Mouse (Mus musculus) thymus, postnatal 4 days (tissue): Measurements from ENCODE around the gene Smad1.

ENCODE experiments used
- DNase-seq: peaks from one replicate; pipeline ENCODE4 v3.0.0; 2021

Smad1 gene

GRCm38 (mm10) chr8:79350805-79351204 lies 48.5 kb downstream of the Smad1 start:
- no peak for DNase-seq

GRCm38 (mm10) chr8:79350094-79350593 lies 49.2 kb downstream of the Smad1 start:
- no peak for DNase-seq

GRCm38 (mm10) chr8:79346414-79346813 lies 52.9 kb downstream of the Smad1 start:
- no peak for DNase-seq

DNA sequence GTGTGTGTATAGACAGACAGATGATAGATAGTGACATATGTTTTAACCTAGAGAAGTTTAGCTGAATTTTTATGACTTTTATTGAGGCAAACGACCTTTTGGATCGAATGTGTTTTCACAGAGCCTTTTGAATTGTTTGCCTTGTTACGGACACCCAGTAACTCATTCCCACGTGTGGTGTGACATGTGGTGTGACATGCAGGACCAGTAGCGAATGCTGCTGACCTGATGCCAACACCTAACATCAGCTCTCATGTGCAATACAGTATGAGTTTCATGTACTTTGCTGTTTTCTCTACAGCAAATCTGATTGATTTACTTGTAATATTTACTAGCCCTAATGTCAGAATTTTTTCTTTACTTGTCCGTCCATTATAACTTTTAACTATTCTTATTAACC lies 53.5 kb downstream of the Smad1 start:
- DNase-seq: no peak

GRCm38 (mm10) chr8:79341236-79341635 lies 58.1 kb downstream of the Smad1 start:
- no peak for DNase-seq

GRCm38 (mm10) chr8:79339555-79339954 lies 59.8 kb downstream of the Smad1 start:
- peak; percentile 53 for DNase-seq

- DNase-seq: no peak
Measured at GRCm38 (mm10) chr8:79338619-79339018, 60.7 kb downstream of the Smad1 start.

GRCm38 (mm10) chr8:79332109-79332900 lies 67.0 kb downstream of the Smad1 start:
- no peak for DNase-seq

- no peak for DNase-seq
Measured at GRCm38 (mm10) chr8:79331571-79331970, 67.7 kb downstream of the Smad1 start.

DNA sequence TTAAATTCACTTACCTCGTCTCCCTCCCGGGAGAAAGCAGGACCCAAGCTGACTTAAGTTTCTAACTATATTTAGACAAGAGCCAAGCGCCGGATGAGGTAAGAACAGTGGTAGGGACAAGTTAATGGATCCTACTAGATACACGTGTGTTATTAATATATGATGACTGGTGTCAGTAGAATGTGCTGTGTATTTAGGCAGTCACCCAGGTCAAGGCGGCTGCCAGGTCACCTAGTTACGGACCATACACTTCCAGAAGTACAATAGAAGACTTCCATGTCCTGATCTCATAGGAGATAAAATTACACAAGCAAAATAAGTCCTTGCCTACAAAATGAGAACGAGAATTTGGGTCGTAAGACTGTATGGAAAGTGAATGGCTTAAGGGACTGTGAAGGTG lies 68.3 kb downstream of the Smad1 start:
- DNase-seq: no peak

- DNase-seq: no peak
Measured at GRCm38 (mm10) chr8:79329735-79330134, 69.6 kb downstream of the Smad1 start.

DNA sequence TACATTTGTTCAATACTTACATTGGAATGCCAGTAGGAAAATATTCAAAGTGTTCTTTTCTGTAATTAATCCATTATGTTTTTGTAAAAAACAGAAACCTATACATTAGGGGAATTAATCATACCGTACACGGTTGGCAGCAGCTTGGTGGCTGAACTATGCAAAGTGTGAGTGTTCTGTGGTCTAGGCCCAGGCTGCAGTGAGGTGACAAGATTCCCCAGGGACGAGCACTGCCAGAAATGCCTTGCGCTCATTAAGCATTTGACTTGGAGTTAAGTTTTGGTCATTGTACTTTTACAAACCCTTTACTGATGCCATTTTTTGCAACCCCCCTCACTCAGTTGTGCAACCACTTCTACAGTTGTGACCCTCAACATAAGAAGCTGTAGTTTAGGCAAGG lies 70.1 kb downstream of the Smad1 start:
- no peak for DNase-seq

GRCm38 (mm10) chr8:79325510-79325909 lies 73.8 kb downstream of the Smad1 start:
- DNase-seq: no peak

DNA sequence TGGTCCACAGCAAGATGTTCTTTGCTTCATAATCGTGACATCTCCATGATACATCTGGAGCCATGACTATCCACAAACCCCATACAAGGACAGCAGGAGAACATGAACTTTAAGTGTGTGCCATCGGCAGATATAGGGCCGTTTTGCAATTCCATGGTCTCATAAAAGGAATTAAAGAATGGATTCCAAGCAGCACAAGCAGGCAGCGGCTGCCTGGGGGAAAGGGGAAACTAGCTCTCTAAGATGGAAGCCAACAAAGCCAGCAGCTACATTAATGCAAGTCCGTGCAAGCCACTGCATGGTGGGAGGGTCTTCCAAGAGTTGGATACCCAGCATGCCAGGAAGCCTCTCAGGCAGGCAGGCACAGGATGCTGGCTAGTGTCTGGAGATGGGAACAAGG lies 74.4 kb downstream of the Smad1 start:
- no peak for DNase-seq

DNA sequence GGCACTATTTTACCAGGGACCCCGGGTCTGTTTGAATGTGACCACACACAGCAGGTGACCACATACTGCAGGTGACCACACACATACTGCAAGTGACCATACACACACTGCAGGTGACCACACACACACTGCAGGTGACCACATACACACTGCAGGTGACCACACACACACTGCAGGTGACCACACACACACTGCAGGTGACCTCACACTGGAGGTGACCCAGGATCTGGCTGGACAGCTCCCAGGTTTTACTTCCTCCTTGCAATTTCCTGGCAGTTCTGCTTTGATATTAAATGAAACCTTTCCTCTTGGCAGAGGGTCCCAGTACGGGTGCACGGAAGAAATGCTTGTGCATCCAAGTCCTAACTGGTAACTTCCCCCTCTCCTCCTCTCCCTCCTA lies 75.3 kb downstream of the Smad1 start:
- DNase-seq: no peak

GRCm38 (mm10) chr8:79323121-79323520 lies 76.2 kb downstream of the Smad1 start:
- no peak for DNase-seq

DNA sequence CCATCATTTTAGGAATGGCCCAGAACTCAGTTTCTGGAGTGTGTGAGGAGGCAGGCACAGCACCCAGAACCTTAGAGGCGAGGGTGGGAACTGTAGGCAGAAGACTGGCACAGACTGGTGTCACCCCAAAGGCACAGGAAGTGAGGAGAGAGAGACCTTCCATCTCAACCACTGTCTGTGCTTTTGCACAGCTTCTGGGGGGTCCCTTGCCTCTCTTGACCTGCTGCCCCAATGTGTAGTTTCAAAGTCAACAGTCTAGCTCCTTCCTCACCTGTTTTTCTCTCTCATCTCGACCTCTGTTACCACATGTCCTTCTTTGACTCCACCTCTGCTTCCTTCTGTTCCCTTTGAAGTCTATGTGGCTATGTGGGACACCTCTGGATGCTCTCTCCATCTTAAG lies 88.5 kb downstream of the Smad1 start:
- peak; percentile 19 for DNase-seq

DNA sequence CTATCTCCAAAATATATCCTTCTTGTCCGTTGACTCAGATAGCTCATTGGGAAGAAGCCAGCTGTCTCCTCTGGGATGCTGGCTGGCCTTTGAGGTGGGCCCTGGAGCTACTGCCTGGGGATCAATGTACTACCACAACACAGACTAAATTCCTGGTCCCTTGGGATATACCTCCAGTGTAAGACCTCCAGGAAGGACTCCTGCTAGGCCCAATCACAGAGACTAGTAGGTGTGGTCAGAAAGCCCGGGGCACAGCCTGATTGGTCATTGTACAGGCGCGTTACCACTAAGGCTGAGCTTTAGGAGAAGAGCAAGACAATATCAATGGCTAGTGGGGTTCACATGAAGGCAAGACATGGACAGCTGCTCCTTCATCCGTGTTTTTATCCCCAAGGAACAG lies 93.4 kb downstream of the Smad1 start:
- DNase-seq: no peak

GRCm38 (mm10) chr8:79301548-79301947 lies 97.8 kb downstream of the Smad1 start:
- no peak for DNase-seq

GRCm38 (mm10) chr8:79299704-79300103 lies 99.6 kb downstream of the Smad1 start:
- DNase-seq: no peak

GRCm38 (mm10) chr8:79297763-79298162 lies 101.6 kb downstream of the Smad1 start:
- DNase-seq: peak; percentile 72

- no peak for DNase-seq
Measured at GRCm38 (mm10) chr8:79295276-79296105, 103.8 kb downstream of the Smad1 start.

GRCm38 (mm10) chr8:79294610-79295275 lies 104.6 kb downstream of the Smad1 start, which contains the start of gene Mmaa:
Gene Mmaa, minus strand, starts transcription at chr8:79294937.
- DNase-seq: peak; percentile 99
